Mouse (Mus musculus) natural killer cell, adult 2 months (primary cell): ENCODE results near the gene Fstl4.

Experiments used
- DNase-seq, 2 experiments: peaks; one replicate each; pipeline ENCODE4 v3.0.0; 2022; ENCODE audit warnings: low spot score in 2 of 2

The Fstl4 gene

GRCm38 (mm10) chr11:52764461-52764893 is at the start of gene Fstl4:
Gene Fstl4, plus strand, starts transcription at chr11:52764634.
- DNase-seq, result no peak

GRCm38 (mm10) chr11:52718570-52718969 is 45.9 kb upstream of the Fstl4 start:
- DNase-seq, result no peak

GRCm38 (mm10) chr11:52721087-52721486 is 43.3 kb upstream of the Fstl4 start:
- no peak for DNase-seq

GRCm38 (mm10) chr11:52722706-52723105 is 41.7 kb upstream of the Fstl4 start:
- no peak for DNase-seq

- DNase-seq, result no peak
These were observed 38.4 kb upstream of the Fstl4 start for GRCm38 (mm10) chr11:52726001-52726400.

GRCm38 (mm10) chr11:52728479-52728878 is 36.0 kb upstream of the Fstl4 start:
- no peak for DNase-seq

GRCm38 (mm10) chr11:52729890-52730289 is 34.5 kb upstream of the Fstl4 start:
- DNase-seq, result no peak

GRCm38 (mm10) chr11:52731979-52732378 is 32.5 kb upstream of the Fstl4 start:
- DNase-seq, result no peak

GRCm38 (mm10) chr11:52734493-52735195 is 29.8 kb upstream of the Fstl4 start:
- DNase-seq, result no peak

GRCm38 (mm10) chr11:52739187-52739586 is 25.2 kb upstream of the Fstl4 start:
- DNase-seq, result no peak

GRCm38 (mm10) chr11:52740466-52740865 is 24.0 kb upstream of the Fstl4 start:
- no peak for DNase-seq

- DNase-seq, result no peak
These were observed 20.5 kb upstream of the Fstl4 start for GRCm38 (mm10) chr11:52743956-52744355.

- DNase-seq, result no peak
These were observed 19.6 kb upstream of the Fstl4 start for GRCm38 (mm10) chr11:52744593-52745450.

GRCm38 (mm10) chr11:52747206-52747605 is 17.2 kb upstream of the Fstl4 start:
- no peak for DNase-seq

- DNase-seq, result no peak
These were observed 16.5 kb upstream of the Fstl4 start for GRCm38 (mm10) chr11:52747766-52748456.

GRCm38 (mm10) chr11:52749988-52750387 is 14.4 kb upstream of the Fstl4 start:
- no peak for DNase-seq

- no peak for DNase-seq
These were observed 11.9 kb upstream of the Fstl4 start for GRCm38 (mm10) chr11:52752524-52752923.

GRCm38 (mm10) chr11:52753261-52753660 is 11.2 kb upstream of the Fstl4 start:
- no peak for DNase-seq

GRCm38 (mm10) chr11:52761800-52762199 is 2.6 kb upstream of the Fstl4 start:
- DNase-seq, result no peak

- no peak for DNase-seq
These were observed 652 bp downstream of the Fstl4 start for GRCm38 (mm10) chr11:52764894-52765677.

GRCm38 (mm10) chr11:52765678-52766254 is 1.3 kb downstream of the Fstl4 start:
- DNase-seq, result no peak
